Mouse (Mus musculus): ENCODE measurements around the gene Rufy3. TPM values are rescaled to one million over a fixed set of nuclear protein-coding genes. Genes with fewer than 3 reads are reported as not detected.

Gene Rufy3
- 165 and 171 TPM in 2 replicates for polyA plus RNA-seq (2015; fragmentation: Nextera tagmentation; extraction: Ambion mirVana)

DNA sequence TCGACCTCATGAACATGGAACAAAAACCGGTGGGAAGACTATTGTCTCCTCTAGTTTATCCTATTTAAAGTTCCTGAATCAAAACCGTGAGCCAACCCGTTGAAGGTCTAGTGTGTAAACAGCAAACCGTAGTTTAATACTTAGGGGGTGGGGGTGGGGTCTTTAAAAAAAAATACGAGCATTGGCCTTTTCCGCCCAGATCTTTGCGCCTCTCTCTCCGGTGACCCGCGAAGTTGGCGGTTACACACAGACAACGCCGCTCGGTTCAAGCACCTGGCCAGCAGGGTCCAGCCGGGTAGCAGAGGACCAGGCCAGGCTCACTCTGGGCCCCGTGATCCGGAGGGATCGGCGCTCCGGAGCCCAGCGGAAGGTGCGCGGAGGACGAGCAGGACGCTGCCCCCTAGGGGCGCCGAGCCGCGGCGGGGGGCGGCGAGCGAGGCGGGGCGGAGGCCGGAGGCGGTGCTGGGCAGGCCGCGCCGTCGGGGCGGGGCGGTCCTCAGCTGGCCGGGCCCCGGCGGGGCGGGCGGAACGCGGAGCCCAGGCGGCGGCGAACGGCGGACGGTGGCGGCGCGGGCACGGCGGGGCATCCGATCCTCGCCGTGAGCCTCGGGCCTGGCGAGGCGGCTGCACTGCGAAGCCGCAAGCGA is at the start of gene Rufy3:
Gene Rufy3 (plus strand): TSS at position 540 of the 647 bp plus-strand sequence.

DNA sequence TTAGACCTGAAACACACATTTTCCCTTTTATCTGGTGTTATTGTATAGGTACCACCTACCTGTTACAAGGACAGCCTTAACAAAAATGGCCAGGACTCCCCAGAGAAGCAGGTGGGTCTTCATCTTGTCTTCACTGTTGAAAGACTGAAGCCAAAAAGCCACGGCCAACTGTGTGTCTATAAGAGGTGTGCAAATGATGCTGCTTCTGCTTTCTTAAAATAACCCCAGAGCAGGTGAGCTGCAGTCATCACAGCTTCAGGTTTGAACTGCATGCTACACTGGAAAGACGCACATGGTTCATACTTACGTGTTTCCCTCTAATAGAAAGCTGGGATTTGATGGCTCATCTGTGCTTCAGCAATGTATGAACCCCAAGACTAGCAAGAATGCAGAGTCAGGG is 37.2 kb upstream of the Rufy3 start, which contains the start of gene Jchain:
Gene Jchain (minus strand): TSS at position 235 of the 400 bp plus-strand sequence.

DNA sequence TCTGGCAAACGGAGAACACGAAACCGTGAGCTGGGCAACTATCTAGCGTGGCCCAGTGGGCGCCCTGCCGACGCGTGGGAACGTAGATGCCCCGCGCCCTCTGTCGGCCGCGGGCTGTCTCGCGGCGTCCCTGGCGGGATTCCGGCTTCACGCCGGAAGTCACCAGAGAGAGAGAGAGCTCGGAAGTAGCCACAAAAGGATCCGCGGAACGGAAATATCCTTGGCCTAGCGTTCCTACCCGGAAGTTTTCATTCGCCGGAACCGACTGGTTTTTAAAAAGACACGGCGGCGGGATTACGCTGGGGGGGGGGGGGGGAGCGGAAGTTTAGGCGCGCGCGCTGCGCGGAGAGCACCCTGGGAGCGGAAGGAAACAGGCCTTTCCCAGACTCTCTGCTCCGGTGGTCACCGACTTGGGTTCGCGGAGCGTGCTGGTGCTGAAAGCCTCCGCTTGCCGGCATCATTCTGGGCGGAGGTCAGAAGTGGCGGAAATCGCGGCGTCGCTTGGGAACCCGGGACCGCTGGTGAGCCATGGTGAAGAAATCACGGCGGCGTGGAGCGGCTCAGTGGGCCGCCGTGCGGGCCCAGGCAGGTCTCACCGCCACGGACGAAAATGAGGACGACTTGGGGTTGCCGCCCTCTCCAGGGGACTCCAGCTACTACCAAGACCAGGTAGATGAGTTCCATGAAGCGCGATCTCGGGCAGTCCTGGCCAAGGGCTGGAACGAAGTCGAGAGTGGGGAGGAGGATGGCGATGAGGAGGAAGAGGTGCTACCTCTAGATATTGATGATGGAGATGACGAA is 10.6 kb upstream of the Rufy3 start, which contains the start of gene Utp3:
Gene Utp3 (plus strand): TSS at position 377 of the 801 bp plus-strand sequence.

DNA sequence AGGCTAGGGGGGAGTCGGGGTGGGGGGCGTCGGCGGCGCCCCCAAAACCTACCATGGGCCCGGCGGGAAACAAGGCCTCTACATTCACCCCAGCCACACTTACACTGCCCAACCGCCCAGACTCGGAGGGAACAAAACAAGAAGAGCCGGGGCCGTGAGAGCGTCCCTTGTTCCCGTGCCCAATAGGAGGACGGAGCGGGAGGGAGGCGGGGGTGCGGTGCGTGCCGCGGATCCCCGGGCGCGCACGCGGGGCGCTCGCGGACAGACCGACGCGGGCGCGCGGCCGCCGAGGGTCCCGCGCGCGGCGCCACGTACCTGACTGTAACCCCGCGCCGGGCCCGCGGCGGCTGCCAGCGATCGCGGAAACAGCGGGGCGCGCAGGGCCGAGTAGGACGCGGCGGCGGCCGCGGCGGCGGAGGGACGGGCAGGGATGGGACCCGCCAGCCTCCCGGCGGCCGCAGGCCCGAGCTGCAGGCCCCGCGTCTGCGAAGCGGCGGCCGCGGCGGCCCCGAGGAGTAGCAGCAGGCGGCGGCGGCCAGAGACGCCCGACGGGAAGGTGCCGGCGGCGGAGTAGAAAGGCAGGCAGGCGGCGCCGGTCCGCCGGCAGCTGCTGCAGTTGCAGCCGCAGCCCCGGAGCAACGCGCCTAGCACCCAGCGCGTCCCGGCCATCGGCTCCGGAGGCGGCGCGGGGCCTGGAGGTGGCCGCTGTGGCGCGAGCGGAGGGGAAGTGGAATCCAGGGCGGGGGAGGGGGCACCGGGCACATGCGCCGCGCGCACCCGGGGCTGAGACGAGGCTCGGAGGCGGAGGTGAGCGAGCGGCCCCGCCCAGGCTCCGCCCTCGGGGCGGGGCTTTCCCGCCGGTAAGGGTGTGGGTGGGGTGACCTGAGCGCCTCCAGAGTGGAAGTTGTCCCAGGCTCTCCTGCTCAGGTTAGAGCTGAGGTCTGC is 110.9 kb downstream of the Rufy3 start, which contains the start of gene Grsf1:
Gene Grsf1 (minus strand): TSS at position 729 of the 945 bp plus-strand sequence.

Other genes with a start within 250 kb of the Rufy3 start
- not detected in 2 replicates for gene Prol1, start 247.7 kb upstream of the Rufy3 start, polyA plus RNA-seq (2015; fragmentation: Nextera tagmentation; extraction: Ambion mirVana)
- gene Amtn, start 188.9 kb upstream of the Rufy3 start, polyA plus RNA-seq (2015; fragmentation: Nextera tagmentation; extraction: Ambion mirVana), result not detected in 2 replicates
- gene Ambn, start 109.0 kb upstream of the Rufy3 start, polyA plus RNA-seq (2015; fragmentation: Nextera tagmentation; extraction: Ambion mirVana), result not detected in 2 replicates
- gene Enam, start 77.1 kb upstream of the Rufy3 start, polyA plus RNA-seq (2015; fragmentation: Nextera tagmentation; extraction: Ambion mirVana), result not detected in 2 replicates
- 0.15 and 0.39 TPM in 2 replicates for gene Jchain, start 37.1 kb upstream of the Rufy3 start, polyA plus RNA-seq (2015; fragmentation: Nextera tagmentation; extraction: Ambion mirVana)
- gene Utp3, start 10.6 kb upstream of the Rufy3 start, polyA plus RNA-seq (2015; fragmentation: Nextera tagmentation; extraction: Ambion mirVana), result 38.0 and 43.7 TPM in 2 replicates
- gene Grsf1, start 111.1 kb downstream of the Rufy3 start, polyA plus RNA-seq (2015; fragmentation: Nextera tagmentation; extraction: Ambion mirVana), result 55.3 and 61.8 TPM in 2 replicates
- gene Mob1b, start 155.8 kb downstream of the Rufy3 start, polyA plus RNA-seq (2015; fragmentation: Nextera tagmentation; extraction: Ambion mirVana), result 6.1 and 6.4 TPM in 2 replicates
- 24.4 and 26.7 TPM in 2 replicates for gene Dck, start 200.0 kb downstream of the Rufy3 start, polyA plus RNA-seq (2015; fragmentation: Nextera tagmentation; extraction: Ambion mirVana)